Mouse (Mus musculus): ENCODE measurements around the gene Chid1. TPM values are rescaled to one million over a fixed set of nuclear protein-coding genes. Genes with fewer than 3 reads are reported as not detected.
A peak's percentile ranks its signal among the peaks of the same experiment; 100 is the strongest.

Chid1 gene
- total RNA-seq, 2 experiments from 2014 or later, result 79.9 to 86.7 TPM

GRCm38 (mm10) chr7:141559726-141560325, 20.2 kb upstream of the Chid1 start:
- no peak for DNase-seq (ENCODE audit: low spot score in 2 of 2)

- DNase-seq (ENCODE audit: low spot score in 2 of 2), result no peak
Measured at GRCm38 (mm10) chr7:141558946-141559345, 19.3 kb upstream of the Chid1 start.

- no peak for DNase-seq (ENCODE audit: low spot score in 2 of 2)
Measured at GRCm38 (mm10) chr7:141558329-141558776, 18.7 kb upstream of the Chid1 start.

GRCm38 (mm10) chr7:141550464-141550863, 10.8 kb upstream of the Chid1 start:
- DNase-seq (ENCODE audit: low spot score in 2 of 2), result no peak

GRCm38 (mm10) chr7:141549432-141550061, 9.9 kb upstream of the Chid1 start:
- DNase-seq (ENCODE audit: low spot score in 2 of 2), result no peak

GRCm38 (mm10) chr7:141544654-141545053, 5.0 kb upstream of the Chid1 start:
- peak in 1 of 2 experiments; percentile 43 for DNase-seq (ENCODE audit: low spot score in 2 of 2)

GRCm38 (mm10) chr7:141542588-141542987, 2.9 kb upstream of the Chid1 start:
- no peak for DNase-seq (ENCODE audit: low spot score in 2 of 2)

GRCm38 (mm10) chr7:141541681-141542080, 2.0 kb upstream of the Chid1 start:
- no peak for DNase-seq (ENCODE audit: low spot score in 2 of 2)

GRCm38 (mm10) chr7:141540312-141541081, 840 bp upstream of the Chid1 start:
- DNase-seq (ENCODE audit: low spot score in 2 of 2), result peak; percentile 64 to 80

GRCm38 (mm10) chr7:141538852-141539555, 653 bp downstream of the Chid1 start:
- peak; percentile 9 to 13 for DNase-seq (ENCODE audit: low spot score in 2 of 2)

- DNase-seq (ENCODE audit: low spot score in 2 of 2), result no peak
Measured at GRCm38 (mm10) chr7:141535570-141535969, 4.1 kb downstream of the Chid1 start.

- DNase-seq (ENCODE audit: low spot score in 2 of 2), result no peak
Measured at GRCm38 (mm10) chr7:141525580-141525925, 14.1 kb downstream of the Chid1 start.

GRCm38 (mm10) chr7:141524760-141525579, 14.7 kb downstream of the Chid1 start:
- DNase-seq (ENCODE audit: low spot score in 2 of 2), result peak; percentile 75 to 91

- no peak for DNase-seq (ENCODE audit: low spot score in 2 of 2)
Measured at GRCm38 (mm10) chr7:141524271-141524670, 15.4 kb downstream of the Chid1 start.

- no peak for DNase-seq (ENCODE audit: low spot score in 2 of 2)
Measured at GRCm38 (mm10) chr7:141523007-141523406, 16.6 kb downstream of the Chid1 start.

- DNase-seq (ENCODE audit: low spot score in 2 of 2), result no peak
Measured at GRCm38 (mm10) chr7:141519795-141520194, 19.9 kb downstream of the Chid1 start.

GRCm38 (mm10) chr7:141518926-141519325, 20.7 kb downstream of the Chid1 start:
- DNase-seq (ENCODE audit: low spot score in 2 of 2), result no peak

GRCm38 (mm10) chr7:141518296-141518695, 21.4 kb downstream of the Chid1 start:
- no peak for DNase-seq (ENCODE audit: low spot score in 2 of 2)

- no peak for DNase-seq (ENCODE audit: low spot score in 2 of 2)
Measured at GRCm38 (mm10) chr7:141517638-141518037, 22.0 kb downstream of the Chid1 start.

- DNase-seq (ENCODE audit: low spot score in 2 of 2), result no peak
Measured at GRCm38 (mm10) chr7:141510681-141511191, 28.9 kb downstream of the Chid1 start.

Data from layer of hippocampus, postnatal 14 days (tissue).